Comparison of ENCODE assay signal across 16 mouse cellular contexts in the genomic region with DNA sequence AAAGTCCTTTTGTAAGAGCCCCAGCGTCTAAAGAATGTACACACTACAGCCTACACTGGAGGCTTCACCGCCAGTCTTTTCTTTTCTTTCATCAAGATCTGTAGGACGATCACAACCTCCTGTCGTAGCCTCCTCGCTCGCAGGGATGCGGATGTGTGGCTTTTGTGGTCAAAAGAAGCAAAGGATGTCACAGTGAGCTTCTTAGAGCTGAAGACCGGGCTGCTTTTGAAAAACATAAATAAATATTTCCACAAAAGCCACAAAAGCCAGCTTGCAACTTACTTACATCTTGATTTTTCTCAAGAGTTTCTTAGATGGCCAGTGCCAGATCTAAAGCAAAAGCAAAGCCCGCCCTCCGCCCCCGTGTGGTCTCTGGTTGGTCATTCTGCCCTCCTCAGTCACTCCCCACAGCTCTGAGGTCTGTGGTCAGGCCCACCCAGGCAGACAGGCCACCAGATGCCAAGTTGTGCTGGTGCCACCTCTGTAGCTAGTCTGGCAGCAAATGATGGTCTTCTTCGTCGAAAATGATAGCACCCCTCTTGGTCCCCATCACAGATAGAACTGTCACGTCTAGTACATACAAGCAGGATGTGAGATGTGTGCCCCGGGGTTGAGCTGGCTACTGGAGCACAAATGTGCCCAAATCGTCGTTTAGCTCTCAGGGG. TPM values are rescaled to one million over a fixed set of nuclear protein-coding genes. Genes with fewer than 3 reads are reported as not detected.
DNase-seq lines count a peak whose midpoint lies in the region; ATAC-seq lines count a peak whose summit lies in the region.
"Had no signal": no experiment of that assay in that cellular context is flagged by ENCODE, and none has a peak within 500 bp of the region (broad histone marks: within the 10 kb centered on the region; RNA-seq: fewer than 3 reads in every experiment).

No protein-coding gene starts in this region.

- peak; percentile 19 for DNase-seq in left cerebral cortex, postnatal 4 days
- no peak for DNase-seq in left cerebral cortex, adult 8-10 months (ENCODE audit: low spot score in 2 of 2)
- peak; percentile 74 to 84 for DNase-seq in natural killer cell, adult 2 months (ENCODE audit: low spot score in 2 of 2)
- peak; percentile 68 to 70 for DNase-seq in thymus, postnatal 36 days
- DNase-seq in urinary bladder, postnatal 4 days (ENCODE audit: low spot score in 2 of 2): no peak
- DNase-seq in ovary, postnatal 10 days (ENCODE audit: low spot score): no peak
- no peak for DNase-seq in gastrocnemius, adult 18-20 months (ENCODE audit: low spot score)
- DNase-seq: adrenal gland, postnatal 14 days; kidney, postnatal 25 days; layer of hippocampus, adult 9-11 months; liver; lung, postnatal 4 days; retina, postnatal 1 day had no signal

- intact Hi-C loops in left cerebral cortex, postnatal 4 days (cut with DNase I): no loop called here

- peak; percentile 98 for ATAC-seq in granulocyte monocyte progenitor cell, adult 5-6 weeks (replicated peaks; ENCODE audit: poor library complexity, severe bottlenecking)
- ATAC-seq: intestine, postnatal 0 days; midbrain, embryonic 15.5 days had no signal

RNA-seq across cellular contexts. Expression of gene Pik3ap1, which starts 30.5 kb away (rescaled TPM):
- total RNA-seq in left cerebral cortex, postnatal 4 days (2021): 1 to 10 TPM; 1.7 to 2.0 TPM
- total RNA-seq in left cerebral cortex, adult 8-10 months (2022): 1 to 10 TPM; 2.3 to 5.0 (median 3.6) TPM
- total RNA-seq in granulocyte monocyte progenitor cell, adult 5-6 weeks (2014; fragmentation: Nextera tagmentation): 23.3 and 24.6 TPM in 2 replicates
- total RNA-seq in granulocyte monocyte progenitor cell, adult 5-6 weeks (2017): 23.5 and 26.8 TPM in 2 replicates
- total RNA-seq in gastrocnemius, adult 18-20 months (2021): under 1 TPM; 0.07 to 0.43 TPM

Comparison
In these comparisons a context has a peak if more than half of its experiments do, and no peak if none do; other contexts are left out.
1. DNase-seq: peak in left cerebral cortex, postnatal 4 days (single experiment), natural killer cell, adult 2 months (2 of 2) and thymus, postnatal 36 days (2 of 2); none in left cerebral cortex, adult 8-10 months (0 of 2), urinary bladder, postnatal 4 days (0 of 2), ovary, postnatal 10 days (single experiment) and gastrocnemius, adult 18-20 months (single experiment).
2. RNA of gene Pik3ap1, which starts 30.5 kb away (total RNA-seq): 23.3 to 26.8 TPM in granulocyte monocyte progenitor cell, adult 5-6 weeks; 2.3 to 5.0 TPM in left cerebral cortex, adult 8-10 months, 1.7 to 2.0 TPM in left cerebral cortex, postnatal 4 days and 0.07 to 0.43 TPM in gastrocnemius, adult 18-20 months; every median in the first group is over 4 times any median in the second.